Mouse (Mus musculus): ENCODE measurements around the gene Ndufs2. TPM values are rescaled to one million over a fixed set of nuclear protein-coding genes. Genes with fewer than 3 reads are reported as not detected.
A peak's percentile ranks its signal among the peaks of the same experiment; 100 is the strongest.

Gene Ndufs2
- 218 and 247 TPM in 2 replicates for polyA plus RNA-seq (2014; fragmentation: Nextera tagmentation; extraction: Ambion mirVana)

DNA sequence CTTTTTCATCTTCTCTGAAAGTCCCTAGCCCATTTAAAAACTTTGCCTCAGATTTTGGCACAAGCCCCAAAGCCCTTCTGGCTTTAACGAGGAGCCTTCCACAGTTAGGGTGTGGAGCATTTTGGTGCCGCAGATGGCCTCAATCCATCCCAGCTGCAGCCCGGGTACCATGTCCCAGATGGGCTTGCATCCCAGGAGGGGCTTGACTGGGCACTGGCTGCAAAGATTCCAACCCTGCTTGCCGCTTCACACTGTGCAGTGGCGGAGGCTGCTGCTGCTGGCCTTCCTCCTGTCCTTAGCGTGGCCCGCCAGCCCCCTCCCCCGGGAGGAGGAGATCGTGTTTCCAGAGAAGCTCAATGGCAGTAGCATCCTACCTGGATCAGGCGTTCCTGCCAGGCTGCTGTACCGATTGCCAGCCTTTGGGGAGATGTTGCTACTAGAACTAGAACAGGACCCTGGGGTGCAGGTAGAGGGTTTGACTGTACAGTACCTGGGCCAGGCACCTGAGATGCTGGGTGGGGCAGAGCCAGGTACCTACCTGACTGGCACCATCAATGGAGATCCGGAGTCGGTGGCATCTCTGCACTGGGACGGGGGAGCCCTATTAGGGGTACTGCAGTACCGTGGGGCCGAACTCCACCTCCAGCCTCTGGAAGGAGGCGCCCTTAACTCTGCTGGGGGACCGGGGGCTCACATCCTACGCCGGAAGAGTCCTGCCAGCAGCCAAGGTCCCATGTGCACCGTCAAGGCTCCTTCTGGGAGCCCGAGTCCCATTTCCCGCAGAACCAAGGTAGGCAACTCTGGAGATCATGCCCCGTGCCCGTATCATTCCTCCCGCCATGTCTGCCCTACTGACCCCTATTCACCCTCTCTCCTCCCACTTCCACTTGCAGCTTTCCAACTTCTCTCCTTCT, at the start of gene Ndufs2:
TSS of gene Ndufs2 (minus strand) at position 709 of the 914 bp plus-strand sequence.
- no peaks in the 10 kb centered on the region for H3K27me3 ChIP-seq (ENCODE audit: control insufficient read depth, insufficient read depth, low read length)
- peaks cover 38% of the 10 kb centered on the region for H3K4me1 ChIP-seq (replicated peaks; ENCODE audit: control insufficient read depth, insufficient read depth, low read length)
- H3K9me3 ChIP-seq (ENCODE audit: control insufficient read depth, low read length), result no peaks in the 10 kb centered on the region
- no peaks in the 10 kb centered on the region for H3K36me3 ChIP-seq (replicated peaks; ENCODE audit: control insufficient read depth, insufficient read depth)
- peak within 1 kb of the TSS; percentile 29 for H3K27ac ChIP-seq
- H3K9ac ChIP-seq, result peak within 1 kb of the TSS; percentile 54
- H3K4me3 ChIP-seq (replicated peaks; ENCODE audit: low read length), result peak within 1 kb of the TSS; percentile 25
- DNase-seq (ENCODE audit: low spot score), result no peak
- H3K4me2 ChIP-seq (replicated peaks), result peak within 1 kb of the TSS; percentile 49
- no peak for ATAC-seq (ENCODE audit: low FRiP score)
- 7% methylated on average over 26 of the region's 26 CpGs for WGBS

DNA sequence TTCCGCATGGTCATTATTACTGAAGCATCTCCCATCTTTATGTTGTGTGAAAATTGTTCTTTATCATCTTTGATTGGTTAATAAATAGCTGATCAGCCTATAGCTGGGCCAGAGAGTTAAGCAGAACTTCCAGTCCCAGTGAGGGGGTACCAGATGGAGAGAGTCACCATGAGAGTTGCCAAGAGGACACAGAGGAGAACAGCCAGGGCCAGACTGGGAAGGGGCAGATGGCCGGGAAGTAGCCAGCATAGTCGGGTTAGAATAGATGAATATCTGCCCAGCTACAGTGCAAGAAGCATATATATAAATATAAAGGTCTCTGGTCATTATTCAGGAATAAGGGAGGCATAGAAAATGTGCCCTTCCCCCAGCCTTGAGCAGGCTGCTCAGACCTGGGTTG, 47.0 kb upstream of the Ndufs2 start:
- Histone ChIP-seq H3K36me3 (replicated peaks; ENCODE audit: control insufficient read depth, insufficient read depth) (no peaks in the 10 kb centered on the region), H3K27me3 (ENCODE audit: control insufficient read depth, insufficient read depth, low read length) (peaks cover 17% of the 10 kb centered on the region; the same call in 1 of the 2 replicates), H3K9ac (no peak overlapping the region), H3K4me1 (replicated peaks; ENCODE audit: control insufficient read depth, insufficient read depth, low read length) (peaks cover 7% of the 10 kb centered on the region), H3K9me3 (ENCODE audit: control insufficient read depth, low read length) (no peaks in the 10 kb centered on the region), H3K4me3 (replicated peaks; ENCODE audit: low read length) (no peak overlapping the region), H3K4me2 (replicated peaks) (no peak overlapping the region), H3K27ac (no peak overlapping the region)
- 69% methylated on average over 3 of the region's 3 CpGs for WGBS
- ATAC-seq (ENCODE audit: low FRiP score) (no peak), DNase-seq (ENCODE audit: low spot score) (no peak)

DNA sequence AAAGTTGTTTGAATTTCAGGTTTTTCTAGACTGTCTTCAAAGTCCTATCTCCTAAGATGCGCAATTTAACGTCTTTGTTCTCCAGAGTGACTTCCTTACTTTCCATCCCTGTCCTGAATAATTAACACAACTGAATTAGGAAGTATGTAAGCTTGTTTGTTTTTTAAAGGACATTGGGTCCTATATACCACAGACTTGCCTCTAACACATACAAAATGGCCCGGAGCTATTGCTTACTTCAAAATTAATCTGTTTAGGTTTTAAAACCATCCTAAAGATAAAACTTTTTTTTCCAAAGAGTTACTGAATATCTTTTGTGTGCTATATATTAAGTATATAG, 43.8 kb upstream of the Ndufs2 start:
- Histone ChIP-seq H3K9me3 (ENCODE audit: control insufficient read depth, low read length) (no peaks in the 10 kb centered on the region), H3K4me2 (replicated peaks) (peak overlapping the region; percentile 89), H3K27ac (peak overlapping the region; percentile 92), H3K4me3 (replicated peaks; ENCODE audit: low read length) (peak overlapping the region; percentile 66), H3K36me3 (replicated peaks; ENCODE audit: control insufficient read depth, insufficient read depth) (peaks cover under 1% of the 10 kb centered on the region; the same call in 1 of the 2 replicates), H3K4me1 (replicated peaks; ENCODE audit: control insufficient read depth, insufficient read depth, low read length) (peaks cover 9% of the 10 kb centered on the region), H3K9ac (peak overlapping the region; percentile 81), H3K27me3 (ENCODE audit: control insufficient read depth, insufficient read depth, low read length) (peaks cover 17% of the 10 kb centered on the region; the same call in 1 of the 2 replicates)
- ATAC-seq (ENCODE audit: low FRiP score) (peak; percentile 13), DNase-seq (ENCODE audit: low spot score) (no peak)
- WGBS, result 17% methylated on average over 3 of the region's 3 CpGs

DNA sequence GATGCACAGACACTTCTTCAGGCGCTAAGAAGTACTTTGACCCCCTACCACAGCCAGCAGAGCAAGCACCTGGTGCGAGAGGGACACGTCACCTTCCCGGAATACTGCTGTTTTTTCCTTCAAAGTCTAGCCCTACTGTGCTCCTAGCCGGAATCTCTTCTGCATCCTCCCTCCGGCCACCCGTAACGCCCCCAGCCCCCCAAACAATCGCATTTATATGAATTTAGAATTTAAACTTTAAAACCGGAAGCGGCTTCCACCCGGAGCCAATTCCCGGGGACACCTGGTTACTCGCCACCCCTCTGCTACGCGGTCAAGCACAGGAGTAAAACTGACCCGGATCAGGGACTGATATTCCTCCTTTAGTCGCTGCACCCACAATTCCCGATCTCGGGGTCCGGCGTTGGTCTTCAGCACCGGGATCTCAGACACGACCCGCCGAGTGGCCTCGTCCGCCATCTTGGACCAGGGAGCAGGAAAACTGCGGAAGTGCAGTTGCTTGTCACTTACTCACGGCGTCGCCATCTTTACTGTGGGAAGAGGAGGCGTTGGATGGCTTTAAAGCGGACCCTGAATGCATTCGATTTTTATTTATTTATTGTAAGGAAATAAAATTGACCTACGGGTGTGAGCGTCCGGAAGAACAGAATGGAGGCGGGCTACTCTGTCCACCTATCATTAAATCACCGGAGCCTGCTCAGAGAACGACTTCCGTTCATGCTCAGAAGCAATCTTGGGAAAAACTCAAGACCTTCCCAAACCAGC, 43.3 kb upstream of the Ndufs2 start, which contains the start of gene Ufc1:
TSS of gene Ufc1 (minus strand) at position 727 of the 765 bp plus-strand sequence.
- peaks cover 6% of the 10 kb centered on the region for H3K36me3 ChIP-seq (replicated peaks; ENCODE audit: control insufficient read depth, insufficient read depth)
- WGBS, result under 1% methylated on average over 42 of the region's 42 CpGs

DNA sequence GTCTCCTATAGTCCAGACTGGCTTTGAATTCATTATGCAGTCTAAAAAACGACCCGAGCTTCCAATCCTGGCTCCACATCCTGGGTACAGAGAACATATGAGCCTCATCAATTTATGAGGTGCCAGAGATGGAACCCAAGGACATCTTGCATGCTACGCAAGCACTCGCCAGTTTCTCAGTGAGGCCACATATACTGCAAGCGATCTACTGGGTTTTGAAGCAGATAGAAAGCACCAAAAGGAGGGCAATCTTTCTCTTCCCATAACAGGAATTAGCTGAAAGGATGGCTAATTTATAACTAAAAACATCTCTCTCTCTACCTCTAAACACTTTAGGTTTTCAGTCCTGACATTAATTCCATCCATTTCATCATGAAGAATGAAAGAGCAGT, 42.7 kb upstream of the Ndufs2 start:
- H3K36me3 ChIP-seq (replicated peaks; ENCODE audit: control insufficient read depth, insufficient read depth), result peaks cover 12% of the 10 kb centered on the region
- WGBS, result 39% methylated on average over 5 of the region's 5 CpGs
- peak overlapping the region; percentile 66 for H3K4me3 ChIP-seq (replicated peaks; ENCODE audit: low read length)
- ATAC-seq (ENCODE audit: low FRiP score), result no peak
- peaks cover 17% of the 10 kb centered on the region; the same call in 1 of the 2 replicates for H3K27me3 ChIP-seq (ENCODE audit: control insufficient read depth, insufficient read depth, low read length)
- H3K4me1 ChIP-seq (replicated peaks; ENCODE audit: control insufficient read depth, insufficient read depth, low read length), result peaks cover 9% of the 10 kb centered on the region
- peak overlapping the region; percentile 89 for H3K4me2 ChIP-seq (replicated peaks)
- H3K27ac ChIP-seq, result peak overlapping the region; percentile 92
- no peaks in the 10 kb centered on the region for H3K9me3 ChIP-seq (ENCODE audit: control insufficient read depth, low read length)
- DNase-seq (ENCODE audit: low spot score), result no peak
- peak overlapping the region; percentile 81 for H3K9ac ChIP-seq

More for the DNA sequence above, 43.3 kb upstream of the Ndufs2 start, which contains the start of gene Ufc1:
- Histone ChIP-seq H3K27me3 (ENCODE audit: control insufficient read depth, insufficient read depth, low read length) (peaks cover 17% of the 10 kb centered on the region; the same call in 1 of the 2 replicates), H3K9me3 (ENCODE audit: control insufficient read depth, low read length) (no peaks in the 10 kb centered on the region), H3K27ac (peak within 1 kb of the TSS; percentile 92), H3K4me1 (replicated peaks; ENCODE audit: control insufficient read depth, insufficient read depth, low read length) (peaks cover 9% of the 10 kb centered on the region), H3K4me3 (replicated peaks; ENCODE audit: low read length) (peak within 1 kb of the TSS; percentile 66), H3K4me2 (replicated peaks) (peak within 1 kb of the TSS; percentile 89), H3K9ac (peak within 1 kb of the TSS; percentile 81)
- peak; percentile 87 for ATAC-seq (ENCODE audit: low FRiP score)
- DNase-seq (ENCODE audit: low spot score), result peak; percentile 82

DNA sequence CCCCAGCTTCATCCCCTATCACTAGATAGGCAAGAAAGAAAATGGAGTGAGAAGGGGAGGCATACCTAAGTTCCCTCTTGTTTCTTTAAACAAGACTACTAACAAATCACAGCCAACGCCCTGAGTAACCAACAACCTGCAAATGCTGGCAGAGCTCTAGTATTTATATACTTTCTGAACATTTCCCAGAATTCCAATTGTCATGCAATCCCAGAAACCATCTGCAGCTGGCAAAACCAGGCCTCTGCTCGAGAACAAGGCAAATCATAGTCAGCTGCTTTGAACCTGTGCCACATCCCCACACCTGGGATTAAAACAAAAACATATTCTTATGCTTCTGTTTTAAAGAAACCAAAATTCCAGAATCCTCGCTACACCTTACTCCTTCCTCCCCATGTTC, 42.2 kb upstream of the Ndufs2 start:
- Histone ChIP-seq H3K9me3 (ENCODE audit: control insufficient read depth, low read length) (no peaks in the 10 kb centered on the region), H3K36me3 (replicated peaks; ENCODE audit: control insufficient read depth, insufficient read depth) (peaks cover 18% of the 10 kb centered on the region), H3K4me3 (replicated peaks; ENCODE audit: low read length) (peak overlapping the region; percentile 66; the same call in 1 of the 2 replicates), H3K9ac (peak overlapping the region; percentile 81), H3K27ac (0 out of 2 replicates have a peak overlapping the region, but pooled peaks have one; percentile 92), H3K27me3 (ENCODE audit: control insufficient read depth, insufficient read depth, low read length) (peaks cover 15% of the 10 kb centered on the region; the same call in 1 of the 2 replicates), H3K4me1 (replicated peaks; ENCODE audit: control insufficient read depth, insufficient read depth, low read length) (peaks cover 10% of the 10 kb centered on the region), H3K4me2 (replicated peaks) (peak overlapping the region; percentile 89)
- WGBS, result 89% methylated on average over 3 of the region's 3 CpGs
- ATAC-seq (ENCODE audit: low FRiP score), result no peak
- no peak for DNase-seq (ENCODE audit: low spot score)

DNA sequence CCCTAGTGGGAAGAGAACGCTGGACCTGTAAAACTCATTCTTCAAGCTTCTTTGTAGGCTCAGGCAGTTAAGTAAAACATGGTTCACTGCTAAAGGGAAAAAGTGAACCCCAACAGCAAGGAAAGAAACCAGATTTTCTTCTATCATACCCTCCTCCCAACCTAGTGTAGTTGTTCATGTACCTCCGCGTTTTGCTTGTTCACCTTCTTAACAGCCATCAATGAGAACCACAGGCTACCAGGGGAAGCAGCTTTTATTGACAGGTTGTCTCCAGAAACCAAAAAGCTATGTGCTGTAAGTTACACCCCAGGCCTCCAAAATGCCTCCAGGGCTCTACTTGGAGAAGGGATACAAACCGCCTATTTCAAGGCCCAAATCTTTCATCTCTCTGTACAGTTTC, 37.1 kb upstream of the Ndufs2 start:
- H3K4me2 ChIP-seq (replicated peaks), result peak overlapping the region; percentile 65
- no peaks in the 10 kb centered on the region for H3K9me3 ChIP-seq (ENCODE audit: control insufficient read depth, low read length)
- no peaks in the 10 kb centered on the region for H3K27me3 ChIP-seq (ENCODE audit: control insufficient read depth, insufficient read depth, low read length)
- no peak for DNase-seq (ENCODE audit: low spot score)
- H3K36me3 ChIP-seq (replicated peaks; ENCODE audit: control insufficient read depth, insufficient read depth), result peaks cover 50% of the 10 kb centered on the region
- 68% methylated on average over 4 of the region's 4 CpGs for WGBS
- H3K4me1 ChIP-seq (replicated peaks; ENCODE audit: control insufficient read depth, insufficient read depth, low read length), result peaks cover 27% of the 10 kb centered on the region
- H3K27ac ChIP-seq, result peak overlapping the region; percentile 96
- peak overlapping the region; percentile 18; the same call in 1 of the 2 replicates for H3K9ac ChIP-seq
- no peak for ATAC-seq (ENCODE audit: low FRiP score)
- peak overlapping the region; percentile 84; the same call in 1 of the 2 replicates for H3K4me3 ChIP-seq (replicated peaks; ENCODE audit: low read length)

DNA sequence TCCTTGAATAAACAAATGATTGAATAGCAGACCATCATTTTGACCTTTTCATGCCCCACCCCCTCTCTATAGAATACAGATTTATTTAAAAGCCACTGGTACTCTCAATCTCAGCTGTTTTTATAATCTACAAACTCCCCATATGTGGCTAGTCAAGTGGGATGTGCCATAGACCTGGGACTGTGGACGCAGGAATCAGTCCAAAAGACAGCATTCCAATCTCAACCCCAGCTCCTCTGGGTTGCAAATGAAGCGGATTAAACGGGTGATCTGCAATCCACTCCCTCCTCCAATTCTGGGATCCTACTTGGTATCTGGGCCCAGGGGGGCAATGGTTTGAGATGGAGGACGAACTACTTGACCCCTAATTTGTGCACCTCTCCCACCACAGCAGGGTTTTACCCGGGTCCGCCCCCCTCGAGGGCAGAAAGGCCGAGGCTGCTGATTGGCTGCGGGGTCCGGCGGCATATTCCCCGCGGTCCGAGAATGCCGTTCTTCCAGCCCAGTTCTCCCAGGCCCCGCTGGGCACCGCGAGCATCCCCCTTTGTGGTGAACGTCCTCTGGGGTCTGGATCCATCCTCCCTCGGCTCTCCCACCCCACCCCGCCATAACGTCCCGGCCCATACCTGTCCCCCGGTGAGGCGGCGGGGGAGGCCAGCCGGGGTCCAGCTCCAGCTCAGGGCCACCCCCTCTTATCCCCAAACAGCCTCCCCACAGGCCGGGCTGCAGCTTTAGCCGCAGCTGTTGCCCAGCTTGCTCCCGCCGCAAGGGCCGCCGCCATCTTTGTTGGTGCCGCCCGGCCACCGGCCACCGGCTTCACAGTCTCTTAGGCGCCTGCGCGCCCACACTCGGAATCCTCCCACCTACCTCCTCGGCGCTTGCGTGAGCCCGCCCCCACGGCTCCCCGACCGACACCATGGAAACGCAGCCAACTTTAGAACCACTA, 36.2 kb upstream of the Ndufs2 start, which contains the start of gene Usp21:
TSS of gene Usp21 (minus strand) at position 856 of the 946 bp plus-strand sequence.
- Histone ChIP-seq H3K4me3 (replicated peaks; ENCODE audit: low read length) (peak within 1 kb of the TSS; percentile 84), H3K4me2 (replicated peaks) (peak within 1 kb of the TSS; percentile 65), H3K27me3 (ENCODE audit: control insufficient read depth, insufficient read depth, low read length) (no peaks in the 10 kb centered on the region), H3K27ac (peak within 1 kb of the TSS; percentile 96), H3K9me3 (ENCODE audit: control insufficient read depth, low read length) (no peaks in the 10 kb centered on the region), H3K4me1 (replicated peaks; ENCODE audit: control insufficient read depth, insufficient read depth, low read length) (peaks cover 24% of the 10 kb centered on the region), H3K9ac (peak within 1 kb of the TSS; percentile 96), H3K36me3 (replicated peaks; ENCODE audit: control insufficient read depth, insufficient read depth) (peaks cover 59% of the 10 kb centered on the region)
- DNase-seq (ENCODE audit: low spot score) (peak; percentile 93), ATAC-seq (ENCODE audit: low FRiP score) (peak; percentile 95)
- under 1% methylated on average over 49 of the region's 49 CpGs for WGBS
